Mouse (Mus musculus): ENCODE measurements around the gene Dnah9. TPM values are rescaled to one million over a fixed set of nuclear protein-coding genes. Genes with fewer than 3 reads are reported as not detected.
A peak's percentile ranks its signal among the peaks of the same experiment; 100 is the strongest.

The Dnah9 gene
- polyA plus RNA-seq, 1 experiment: 0.03 TPM

DNA sequence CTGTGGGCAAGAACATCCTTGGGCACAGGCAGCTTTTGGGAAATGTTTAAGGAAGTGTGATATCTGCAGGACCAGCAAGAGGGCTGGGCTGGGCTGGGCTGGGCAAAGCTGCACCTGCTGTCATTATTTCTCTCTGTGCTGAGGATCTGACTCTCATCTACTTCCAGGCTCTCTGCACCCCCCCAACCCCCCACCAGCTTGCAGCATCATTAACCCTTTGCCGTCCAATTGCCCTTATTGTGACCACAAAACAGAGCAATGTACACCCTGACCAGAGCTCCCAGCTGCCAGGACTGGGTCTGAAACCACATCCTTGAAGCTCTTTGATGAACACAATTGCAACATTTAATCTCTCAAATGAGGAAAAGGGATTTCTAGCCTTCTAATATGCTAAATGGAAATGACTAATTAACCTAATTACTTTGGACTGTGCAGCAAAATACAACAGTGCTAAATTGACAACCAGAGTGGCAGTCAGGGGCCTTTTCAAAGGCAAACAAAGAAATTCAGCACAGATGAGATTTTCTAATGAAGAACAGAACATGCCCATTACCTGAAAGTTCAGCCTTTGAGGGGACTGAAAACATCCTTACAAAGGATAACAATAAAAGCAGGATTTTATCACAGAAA is 291.1 kb downstream of the Dnah9 start:
- H3K36me3 ChIP-seq (ENCODE audit: control insufficient read depth, insufficient read depth, low read length): no peaks in the 10 kb centered on the region
- no peaks in the 10 kb centered on the region for H3K4me1 ChIP-seq (ENCODE audit: control insufficient read depth, insufficient read depth, low read length)
- no peak overlapping the region for H3K4me3 ChIP-seq (ENCODE audit: insufficient read depth, low read depth, low read length)
- WGBS: 77% methylated on average over 1 of the region's 1 CpGs
- TF ChIP-seq CTCF (conservative IDR thresholded peaks at IDR 0.05; ENCODE audit: insufficient read depth, insufficient read length, low read depth, low read length): no peak
- no peak for TF ChIP-seq POLR2A (IDR thresholded peaks at IDR 0.05; ENCODE audit: low read depth, low read length)
- no peak overlapping the region for H3K27ac ChIP-seq (ENCODE audit: insufficient read depth, low read depth, low read length)
- no peak for DNase-seq
- H3K27me3 ChIP-seq (replicated peaks; ENCODE audit: control insufficient read depth, insufficient read depth, low read length): no peaks in the 10 kb centered on the region

DNA sequence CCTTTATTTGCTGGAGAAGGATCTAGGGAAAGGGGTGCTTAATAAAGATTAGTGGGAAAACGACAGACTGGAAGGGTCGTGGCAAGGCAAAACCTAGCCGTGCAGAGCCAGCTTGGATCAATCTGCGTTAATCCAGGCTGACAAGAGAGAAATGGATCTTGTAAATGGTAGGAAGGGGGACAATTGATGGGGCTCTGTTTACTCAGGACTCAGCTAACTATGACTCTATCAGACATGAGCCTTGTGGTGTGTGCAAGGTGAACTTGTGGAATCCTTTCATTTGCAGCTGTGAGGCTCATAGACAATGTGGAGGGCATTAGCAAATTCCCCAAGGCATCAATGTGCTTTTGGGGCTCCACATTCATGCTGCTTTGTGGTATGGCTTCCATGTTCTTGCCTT is 306.9 kb downstream of the Dnah9 start:
- TF ChIP-seq POLR2A (IDR thresholded peaks at IDR 0.05; ENCODE audit: low read depth, low read length): no peak
- TF ChIP-seq CTCF (conservative IDR thresholded peaks at IDR 0.05; ENCODE audit: insufficient read depth, insufficient read length, low read depth, low read length): no peak
- Histone ChIP-seq H3K4me3 (ENCODE audit: insufficient read depth, low read depth, low read length) (no peak overlapping the region), H3K4me1 (ENCODE audit: control insufficient read depth, insufficient read depth, low read length) (no peaks in the 10 kb centered on the region), H3K36me3 (ENCODE audit: control insufficient read depth, insufficient read depth, low read length) (no peaks in the 10 kb centered on the region), H3K27me3 (replicated peaks; ENCODE audit: control insufficient read depth, insufficient read depth, low read length) (no peaks in the 10 kb centered on the region), H3K27ac (ENCODE audit: insufficient read depth, low read depth, low read length) (no peak overlapping the region)
- 46% methylated on average over 4 of the region's 4 CpGs for WGBS
- DNase-seq: no peak

DNA sequence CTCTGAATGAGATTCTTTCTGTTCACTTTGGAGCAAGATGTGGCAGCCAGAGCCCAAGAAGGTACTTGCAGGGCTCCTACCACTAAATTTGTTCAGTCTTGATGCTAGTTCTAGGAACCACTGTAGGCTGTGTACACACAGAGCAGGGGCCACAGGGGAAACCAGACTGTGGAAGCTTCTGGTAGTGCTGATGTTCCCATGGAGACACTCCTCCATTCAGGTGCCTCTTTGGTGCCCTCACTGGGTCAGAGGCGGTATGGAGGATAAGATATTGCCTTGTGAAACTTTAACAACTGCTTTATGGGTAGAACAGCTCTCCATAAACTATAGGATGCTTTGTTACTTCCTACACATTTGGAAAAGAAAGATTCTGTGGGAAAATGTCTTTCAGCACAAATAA is 316.3 kb downstream of the Dnah9 start:
- no peak overlapping the region for H3K4me3 ChIP-seq (ENCODE audit: insufficient read depth, low read depth, low read length)
- H3K4me1 ChIP-seq (ENCODE audit: control insufficient read depth, insufficient read depth, low read length): no peaks in the 10 kb centered on the region
- TF ChIP-seq POLR2A (IDR thresholded peaks at IDR 0.05; ENCODE audit: low read depth, low read length): no peak
- 0 out of 2 replicates have a peak, but pooled peaks have one; percentile 18 for TF ChIP-seq CTCF (conservative IDR thresholded peaks at IDR 0.05; ENCODE audit: insufficient read depth, insufficient read length, low read depth, low read length)
- H3K27ac ChIP-seq (ENCODE audit: insufficient read depth, low read depth, low read length): no peak overlapping the region
- WGBS: 16% methylated on average over 1 of the region's 1 CpGs
- H3K36me3 ChIP-seq (ENCODE audit: control insufficient read depth, insufficient read depth, low read length): no peaks in the 10 kb centered on the region
- no peak for DNase-seq
- no peaks in the 10 kb centered on the region for H3K27me3 ChIP-seq (replicated peaks; ENCODE audit: control insufficient read depth, insufficient read depth, low read length)

- Histone ChIP-seq H3K27ac (ENCODE audit: insufficient read depth, low read depth, low read length) (no peak overlapping the region), H3K4me1 (ENCODE audit: control insufficient read depth, insufficient read depth, low read length) (no peaks in the 10 kb centered on the region), H3K4me3 (ENCODE audit: insufficient read depth, low read depth, low read length) (no peak overlapping the region), H3K27me3 (replicated peaks; ENCODE audit: control insufficient read depth, insufficient read depth, low read length) (no peaks in the 10 kb centered on the region), H3K36me3 (ENCODE audit: control insufficient read depth, insufficient read depth, low read length) (no peaks in the 10 kb centered on the region)
- 52% methylated on average over 5 of the region's 5 CpGs for WGBS
- TF ChIP-seq POLR2A (IDR thresholded peaks at IDR 0.05; ENCODE audit: low read depth, low read length) (no peak), CTCF (conservative IDR thresholded peaks at IDR 0.05; ENCODE audit: insufficient read depth, insufficient read length, low read depth, low read length) (no peak)
- no peak for DNase-seq
These were observed 321.9 kb downstream of the Dnah9 start for GRCm38 (mm10) chr11:65846446-65846845.

DNA sequence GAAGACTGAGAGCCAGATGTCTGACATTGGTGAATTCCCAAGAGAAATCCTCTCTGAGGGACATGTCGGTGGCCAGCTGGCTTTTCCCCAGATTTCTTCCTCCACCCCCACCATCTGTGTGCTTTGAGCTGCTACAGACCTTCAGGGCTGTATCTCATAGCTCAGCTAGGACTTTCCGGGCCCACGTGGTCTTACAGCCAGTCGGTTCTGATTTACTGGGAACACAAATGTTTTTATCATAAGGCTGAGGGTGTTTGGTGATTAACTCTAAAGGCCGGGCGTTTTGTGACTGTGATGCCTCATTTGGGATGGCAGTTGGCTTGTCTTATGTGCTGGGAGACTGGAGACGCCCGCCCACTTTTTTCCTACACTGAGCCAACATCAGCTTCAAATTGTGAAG is 329.4 kb downstream of the Dnah9 start:
- Histone ChIP-seq H3K27me3 (replicated peaks; ENCODE audit: control insufficient read depth, insufficient read depth, low read length) (no peaks in the 10 kb centered on the region), H3K4me1 (ENCODE audit: control insufficient read depth, insufficient read depth, low read length) (no peaks in the 10 kb centered on the region), H3K4me3 (ENCODE audit: insufficient read depth, low read depth, low read length) (no peak overlapping the region), H3K27ac (ENCODE audit: insufficient read depth, low read depth, low read length) (no peak overlapping the region), H3K36me3 (ENCODE audit: control insufficient read depth, insufficient read depth, low read length) (no peaks in the 10 kb centered on the region)
- WGBS: 57% methylated on average over 8 of the region's 8 CpGs
- DNase-seq: no peak
- TF ChIP-seq CTCF (conservative IDR thresholded peaks at IDR 0.05; ENCODE audit: insufficient read depth, insufficient read length, low read depth, low read length): no peak

GRCm38 (mm10) chr11:65824556-65824955 is 343.8 kb downstream of the Dnah9 start:
- Histone ChIP-seq H3K36me3 (ENCODE audit: control insufficient read depth, insufficient read depth, low read length) (peaks cover 15% of the 10 kb centered on the region), H3K4me3 (ENCODE audit: insufficient read depth, low read depth, low read length) (no peak overlapping the region), H3K4me1 (ENCODE audit: control insufficient read depth, insufficient read depth, low read length) (no peaks in the 10 kb centered on the region), H3K27me3 (replicated peaks; ENCODE audit: control insufficient read depth, insufficient read depth, low read length) (no peaks in the 10 kb centered on the region), H3K27ac (ENCODE audit: insufficient read depth, low read depth, low read length) (no peak overlapping the region)
- WGBS: 83% methylated on average over 3 of the region's 3 CpGs
- TF ChIP-seq CTCF (conservative IDR thresholded peaks at IDR 0.05; ENCODE audit: insufficient read depth, insufficient read length, low read depth, low read length): no peak
- TF ChIP-seq POLR2A (IDR thresholded peaks at IDR 0.05; ENCODE audit: low read depth, low read length): no peak
- DNase-seq: peak; percentile 5

DNA sequence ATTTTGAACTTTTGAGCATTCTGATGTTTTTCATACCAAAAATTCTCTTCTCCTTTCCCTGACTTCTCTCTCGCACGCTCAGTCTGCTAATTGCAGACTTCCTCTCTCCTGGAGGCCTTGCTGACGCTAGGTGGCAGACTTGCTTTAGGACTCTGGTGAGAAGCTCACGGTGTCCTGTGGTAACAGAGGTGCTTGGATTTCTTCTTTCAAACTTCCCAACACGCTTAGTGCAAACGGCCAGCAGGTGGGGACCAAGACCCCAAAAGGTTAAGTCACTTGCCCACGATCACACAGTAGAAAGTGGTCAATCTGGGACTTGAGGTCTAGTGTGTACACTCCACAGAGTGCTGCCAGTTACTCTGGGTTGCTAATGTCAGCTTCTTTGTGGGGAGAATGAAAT is 347.5 kb downstream of the Dnah9 start:
- Histone ChIP-seq H3K27ac (ENCODE audit: insufficient read depth, low read depth, low read length) (no peak overlapping the region), H3K36me3 (ENCODE audit: control insufficient read depth, insufficient read depth, low read length) (peaks cover 7% of the 10 kb centered on the region), H3K4me1 (ENCODE audit: control insufficient read depth, insufficient read depth, low read length) (no peaks in the 10 kb centered on the region), H3K4me3 (ENCODE audit: insufficient read depth, low read depth, low read length) (no peak overlapping the region), H3K27me3 (replicated peaks; ENCODE audit: control insufficient read depth, insufficient read depth, low read length) (no peaks in the 10 kb centered on the region)
- WGBS: 15% methylated on average over 7 of the region's 7 CpGs
- DNase-seq: peak; percentile 58
- TF ChIP-seq CTCF (conservative IDR thresholded peaks at IDR 0.05; ENCODE audit: insufficient read depth, insufficient read length, low read depth, low read length) (peak; percentile 76), POLR2A (IDR thresholded peaks at IDR 0.05; ENCODE audit: low read depth, low read length) (no peak)

Measured in kidney, adult 2 months (tissue).